Mouse (Mus musculus) G1E (cell line): Measurements from ENCODE around the gene Slfn2. TPM values are rescaled to one million over a fixed set of nuclear protein-coding genes. Genes with fewer than 3 reads are reported as not detected.

Source experiments
- ATAC-seq: 2 replicates; pipeline ENCODE4 v1.8.0; 2016; ENCODE audit warnings: mild to moderate bottlenecking; ENCODE audit not compliant: insufficient number of reproducible peaks, poor library complexity, low FRiP score, severe bottlenecking; ENCODE audit errors: extremely low read depth
- DNase-seq: peaks from one replicate; pipeline ENCODE4 v3.0.0; 2012; ENCODE audit warnings: low spot score
- H3K27me3 ChIP-seq: 2 replicates; pipeline ENCODE4 v1.6.1; 2012; ENCODE audit warnings: mild to moderate bottlenecking, low read length, inconsistent platforms; ENCODE audit not compliant: insufficient read depth
- H3K36me3 ChIP-seq: replicated peaks from 2 replicates; pipeline ENCODE3; 2012; ENCODE audit warnings: mild to moderate bottlenecking, inconsistent platforms
- H3K4me1 ChIP-seq: 2 replicates; pipeline ENCODE4 v1.6.1; 2012; ENCODE audit warnings: low read depth, low read length, inconsistent platforms, mixed read lengths; ENCODE audit not compliant: insufficient read depth
- H3K4me3 ChIP-seq: 2 replicates; pipeline ENCODE4 v1.5.1; 2012; ENCODE audit warnings: low read depth, mild to moderate bottlenecking, inconsistent platforms, low read length, moderate library complexity, mixed read lengths
- H3K9me3 ChIP-seq: replicated peaks from 2 replicates; pipeline ENCODE4 v1.6.1; 2012; ENCODE audit warnings: inconsistent platforms
- CTCF ChIP-seq: IDR thresholded peaks from 2 replicates; pipeline ENCODE4 v1.5.1; 2012; ENCODE audit warnings: low read depth, low read length, inconsistent platforms, mixed read lengths
- GATA1 ChIP-seq: IDR thresholded peaks from 2 replicates; pipeline ENCODE4 v1.6.1; 2012; ENCODE audit warnings: borderline replicate concordance, low read length, inconsistent platforms, mixed read lengths
- GATA2 ChIP-seq: IDR thresholded peaks from 2 replicates; pipeline ENCODE4 v1.6.1; 2012; ENCODE audit warnings: low read depth, low read length, inconsistent platforms, borderline replicate concordance
- POLR2AphosphoS5 ChIP-seq: IDR thresholded peaks from 2 replicates; pipeline ENCODE4 v1.6.1; 2012; ENCODE audit warnings: low read depth, low read length, inconsistent platforms; ENCODE audit not compliant: insufficient replicate concordance
- TAL1 ChIP-seq: conservative IDR thresholded peaks from 2 replicates; pipeline ENCODE4 v1.6.1; 2012; ENCODE audit warnings: low read depth, low read length, inconsistent platforms, mixed read lengths
- polyA plus RNA-seq: library from polyadenylated mRNA; stranded (reverse); fragments of >175 nt; gene quantifications from 2 replicates; pipeline ENCODE4 v1.2.3, GENCODE M21; 2012
- total RNA-seq, 2 experiments: library from RNA; stranded (forward) in 1 of 2; stranded (reverse) in 1 of 2; fragments of 200-1000 nt in 1 of 2; fragments of >200 nt in 1 of 2; fragmentation: Nextera tagmentation in 1 of 2; gene quantifications; 2 replicates each; pipeline ENCODE4 v1.2.3; 2014 to 2017

The Slfn2 gene
- total and polyA plus RNA-seq, 3 experiments: 0.96 to 48.4 (median 2.3) TPM

- no peak for ATAC-seq
- DNase-seq: no peak
- peaks cover 21% of the 10 kb centered on the region for H3K9me3 ChIP-seq
Observed at GRCm38 (mm10) chr11:83082741-83083473, 18.0 kb downstream of the Slfn2 start.

GRCm38 (mm10) chr11:83084161-83084560 is 19.2 kb downstream of the Slfn2 start:
- no peak for ATAC-seq
- Histone ChIP-seq H3K4me1 (peaks cover 27% of the 10 kb centered on the region), H3K27me3 (no peaks in the 10 kb centered on the region), H3K4me3 (no peak overlapping the region), H3K36me3 (no peaks in the 10 kb centered on the region), H3K9me3 (peaks cover 21% of the 10 kb centered on the region)
- DNase-seq: no peak
- TF ChIP-seq TAL1 (no peak), GATA1 (no peak), CTCF (no peak), GATA2 (no peak), POLR2AphosphoS5 (no peak)

More at GRCm38 (mm10) chr11:83082741-83083473, 18.0 kb downstream of the Slfn2 start:
- H3K27me3 ChIP-seq: no peaks in the 10 kb centered on the region
- H3K4me1 ChIP-seq: peaks cover 37% of the 10 kb centered on the region
- H3K4me3 ChIP-seq: no peak overlapping the region
- TF ChIP-seq TAL1 (no peak), GATA2 (no peak), GATA1 (no peak), POLR2AphosphoS5 (no peak), CTCF (no peak)
- no peaks in the 10 kb centered on the region for H3K36me3 ChIP-seq

GRCm38 (mm10) chr11:83084761-83085160 is 19.8 kb downstream of the Slfn2 start:
- DNase-seq (no peak), ATAC-seq (no peak)
- Histone ChIP-seq H3K36me3 (no peaks in the 10 kb centered on the region), H3K27me3 (no peaks in the 10 kb centered on the region), H3K9me3 (peaks cover 21% of the 10 kb centered on the region), H3K4me3 (no peak overlapping the region), H3K4me1 (peaks cover 21% of the 10 kb centered on the region)
- TF ChIP-seq GATA2 (no peak), TAL1 (no peak), GATA1 (no peak), CTCF (no peak), POLR2AphosphoS5 (no peak)

- TF ChIP-seq GATA2 (no peak), POLR2AphosphoS5 (no peak), CTCF (peak; percentile 16; the same call in 1 of the 2 replicates), TAL1 (no peak), GATA1 (no peak)
- Histone ChIP-seq H3K36me3 (no peaks in the 10 kb centered on the region), H3K27me3 (peaks cover 37% of the 10 kb centered on the region), H3K4me1 (peaks cover 30% of the 10 kb centered on the region), H3K9me3 (no peaks in the 10 kb centered on the region), H3K4me3 (no peak overlapping the region)
- DNase-seq (no peak), ATAC-seq (no peak)
Observed at GRCm38 (mm10) chr11:83115138-83115537, 50.2 kb downstream of the Slfn2 start.

GRCm38 (mm10) chr11:83116597-83117227 is 51.8 kb downstream of the Slfn2 start, which contains the start of gene Slfn1:
Slfn1 (plus strand) TSS chr11:83116849.
- no peak for ATAC-seq
- Histone ChIP-seq H3K4me1 (peaks cover 27% of the 10 kb centered on the region), H3K27me3 (peaks cover 50% of the 10 kb centered on the region), H3K4me3 (no peak within 1 kb of the TSS), H3K36me3 (no peaks in the 10 kb centered on the region), H3K9me3 (no peaks in the 10 kb centered on the region)
- no peak for DNase-seq
- TF ChIP-seq POLR2AphosphoS5 (no peak), TAL1 (no peak)

GRCm38 (mm10) chr11:83118056-83118455 is 53.1 kb downstream of the Slfn2 start:
- ATAC-seq (no peak), DNase-seq (no peak)
- Histone ChIP-seq H3K4me1 (peaks cover 27% of the 10 kb centered on the region), H3K36me3 (no peaks in the 10 kb centered on the region), H3K4me3 (peak overlapping the region; percentile 8; the same call in 1 of the 2 replicates), H3K27me3 (peaks cover 61% of the 10 kb centered on the region), H3K9me3 (no peaks in the 10 kb centered on the region)
- no peak for TF ChIP-seq GATA1
- no peak for TF ChIP-seq TAL1
- TF ChIP-seq POLR2AphosphoS5: no peak
- TF ChIP-seq GATA2: no peak

Other genes starting within 250 kb of the Slfn2 start
- 54.7 and 71.1 TPM in 2 replicates for gene Rffl, start 193.9 kb upstream of the Slfn2 start, total RNA-seq (2014; fragmentation: Nextera tagmentation)
- 25.6 and 27.9 TPM in 2 replicates for gene Rffl, start 193.9 kb upstream of the Slfn2 start, total RNA-seq (2017)
- gene Rffl, start 193.9 kb upstream of the Slfn2 start, polyA plus RNA-seq: 29.1 and 46.6 TPM in 2 replicates
- gene Rad51d, start 174.5 kb upstream of the Slfn2 start, total RNA-seq (2014; fragmentation: Nextera tagmentation): 21.3 and 24.6 TPM in 2 replicates
- 13.4 and 16.0 TPM in 2 replicates for gene Rad51d, start 174.5 kb upstream of the Slfn2 start, total RNA-seq (2017)
- 10.3 and 13.6 TPM in 2 replicates for gene Rad51d, start 174.5 kb upstream of the Slfn2 start, polyA plus RNA-seq
- not detected in 2 replicates for gene Fndc8, start 173.0 kb upstream of the Slfn2 start, total RNA-seq (2014; fragmentation: Nextera tagmentation)
- 0.05 TPM in 1 of 2 replicates, not detected in the other for gene Fndc8, start 173.0 kb upstream of the Slfn2 start, total RNA-seq (2017)
- gene Fndc8, start 173.0 kb upstream of the Slfn2 start, polyA plus RNA-seq: not detected in 2 replicates
- gene Nle1, start 156.7 kb upstream of the Slfn2 start, total RNA-seq (2014; fragmentation: Nextera tagmentation): 27.6 and 38.6 TPM in 2 replicates
- gene Nle1, start 156.7 kb upstream of the Slfn2 start, total RNA-seq (2017): 18.6 and 23.2 TPM in 2 replicates
- 92.9 and 93.8 TPM in 2 replicates for gene Nle1, start 156.7 kb upstream of the Slfn2 start, polyA plus RNA-seq
- 0.38 TPM in 1 of 2 replicates, not detected in the other for gene Unc45b, start 154.6 kb upstream of the Slfn2 start, total RNA-seq (2014; fragmentation: Nextera tagmentation)
- 0.12 and 0.33 TPM in 2 replicates for gene Unc45b, start 154.6 kb upstream of the Slfn2 start, total RNA-seq (2017)
- gene Unc45b, start 154.6 kb upstream of the Slfn2 start, polyA plus RNA-seq: 0.01 and 0.02 TPM in 2 replicates
- 3.8 and 9.1 TPM in 2 replicates for gene Slfn5, start 113.8 kb upstream of the Slfn2 start, total RNA-seq (2014; fragmentation: Nextera tagmentation)
- 5.5 and 7.7 TPM in 2 replicates for gene Slfn5, start 113.8 kb upstream of the Slfn2 start, total RNA-seq (2017)
- 0.28 and 0.33 TPM in 2 replicates for gene Slfn5, start 113.8 kb upstream of the Slfn2 start, polyA plus RNA-seq
- 0.39 TPM in 1 of 2 replicates, not detected in the other for gene Slfn9, start 73.3 kb upstream of the Slfn2 start, total RNA-seq (2014; fragmentation: Nextera tagmentation)
- gene Slfn9, start 73.3 kb upstream of the Slfn2 start, total RNA-seq (2017): 0.29 and 0.33 TPM in 2 replicates
- 0.01 TPM in 1 of 2 replicates, not detected in the other for gene Slfn9, start 73.3 kb upstream of the Slfn2 start, polyA plus RNA-seq
- 0.39 TPM in 1 of 2 replicates, not detected in the other for gene Slfn8, start 44.3 kb upstream of the Slfn2 start, total RNA-seq (2014; fragmentation: Nextera tagmentation)
- 0.06 and 0.16 TPM in 2 replicates for gene Slfn8, start 44.3 kb upstream of the Slfn2 start, total RNA-seq (2017)
- gene Slfn8, start 44.3 kb upstream of the Slfn2 start, polyA plus RNA-seq: not detected in 2 replicates
- not detected in 2 replicates for gene Slfn1, start 51.7 kb downstream of the Slfn2 start, total RNA-seq (2014; fragmentation: Nextera tagmentation)
- gene Slfn1, start 51.7 kb downstream of the Slfn2 start, total RNA-seq (2017): 0.17 and 0.22 TPM in 2 replicates
- gene Slfn1, start 51.7 kb downstream of the Slfn2 start, polyA plus RNA-seq: not detected in 2 replicates
- gene Slfn4, start 110.1 kb downstream of the Slfn2 start, total RNA-seq (2014; fragmentation: Nextera tagmentation): not detected in 2 replicates
- gene Slfn4, start 110.1 kb downstream of the Slfn2 start, total RNA-seq (2017): 0.05 and 0.06 TPM in 2 replicates
- not detected in 2 replicates for gene Slfn4, start 110.1 kb downstream of the Slfn2 start, polyA plus RNA-seq
- not detected in 2 replicates for gene Slfn3, start 126.2 kb downstream of the Slfn2 start, total RNA-seq (2014; fragmentation: Nextera tagmentation)
- 0.12 and 0.16 TPM in 2 replicates for gene Slfn3, start 126.2 kb downstream of the Slfn2 start, total RNA-seq (2017)
- gene Slfn3, start 126.2 kb downstream of the Slfn2 start, polyA plus RNA-seq: not detected in 2 replicates
- 9.4 and 25.5 TPM in 2 replicates for gene Slfn14, start 221.6 kb downstream of the Slfn2 start, total RNA-seq (2014; fragmentation: Nextera tagmentation)
- gene Slfn14, start 221.6 kb downstream of the Slfn2 start, total RNA-seq (2017): 1.8 and 2.1 TPM in 2 replicates
- 0.10 and 0.17 TPM in 2 replicates for gene Slfn14, start 221.6 kb downstream of the Slfn2 start, polyA plus RNA-seq
- 92.6 and 113 TPM in 2 replicates for gene Ap2b1, start 233.9 kb downstream of the Slfn2 start, total RNA-seq (2014; fragmentation: Nextera tagmentation)
- 68.5 and 76.5 TPM in 2 replicates for gene Ap2b1, start 233.9 kb downstream of the Slfn2 start, total RNA-seq (2017)
- 17.5 and 17.8 TPM in 2 replicates for gene Ap2b1, start 233.9 kb downstream of the Slfn2 start, polyA plus RNA-seq
- 6.8 and 8.6 TPM in 2 replicates for gene Pex12, start 237.5 kb downstream of the Slfn2 start, total RNA-seq (2014; fragmentation: Nextera tagmentation)
- 7.1 and 8.7 TPM in 2 replicates for gene Pex12, start 237.5 kb downstream of the Slfn2 start, total RNA-seq (2017)
- gene Pex12, start 237.5 kb downstream of the Slfn2 start, polyA plus RNA-seq: 2.7 and 3.0 TPM in 2 replicates